Mouse (Mus musculus): ENCODE data around the gene Srarp.

DNA sequence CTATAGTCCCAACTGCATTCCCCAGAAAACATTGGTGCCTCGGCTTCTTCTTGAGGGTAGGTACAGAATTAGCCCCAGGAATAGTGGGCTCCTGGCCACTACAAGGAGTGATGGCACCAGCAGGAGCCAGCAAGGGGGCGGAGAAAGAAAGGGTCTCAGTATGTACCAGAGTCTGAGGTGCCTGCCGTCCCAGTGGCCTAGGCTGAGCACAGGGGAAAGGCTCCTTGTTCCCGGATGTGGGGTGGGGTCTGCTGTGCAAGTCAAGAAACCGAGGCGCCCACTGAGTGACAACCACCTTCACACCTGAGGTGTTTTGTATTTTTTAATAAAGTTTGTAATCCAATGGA lies 31.6 kb upstream of the Srarp start:
- no peak for TF ChIP-seq CTCF (IDR thresholded peaks at IDR 0.05; ENCODE audit: control insufficient read depth, insufficient read depth, low read length)
- TF ChIP-seq POLR2A (IDR thresholded peaks at IDR 0.05; ENCODE audit: borderline replicate concordance, control insufficient read depth, low read depth, low read length): no peak

Measured in bone marrow, adult 2 months (tissue).